Mouse (Mus musculus): ENCODE data around the gene Adamtsl4. TPM values are rescaled to one million over a fixed set of nuclear protein-coding genes. Genes with fewer than 3 reads are reported as not detected.
"Not testable (repeated sequence)": the region's sequence is repeated elsewhere in the genome, so short reads cannot be mapped to it uniquely, and the experiment has no call there.

Gene Adamtsl4
- polyA plus RNA-seq, 1 experiment from 2014 or later: 1.3 TPM

DNA sequence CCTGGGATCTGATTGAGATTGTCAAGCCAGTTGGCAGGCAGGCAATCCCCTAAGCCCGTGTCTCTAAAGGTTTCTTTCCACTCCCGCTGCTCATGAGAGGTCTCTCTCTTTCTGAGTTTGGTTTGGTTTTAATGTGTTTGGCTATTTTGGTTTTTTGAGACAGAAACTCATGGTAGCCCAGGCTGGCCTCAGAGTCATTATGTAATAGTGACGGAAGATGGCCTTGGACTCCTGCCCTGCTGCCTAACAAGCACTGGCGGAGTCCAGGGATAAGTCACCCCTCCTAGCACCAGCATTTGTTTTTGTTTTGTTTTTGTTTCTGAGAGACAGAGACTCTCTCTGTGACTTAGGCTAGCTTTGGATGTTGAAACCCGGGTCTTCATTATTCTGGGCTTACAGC is 32.3 kb downstream of the Adamtsl4 start:
- Histone ChIP-seq H3K4me2 (no peak overlapping the region), H3K9me3 (replicated peaks) (no peaks in the 10 kb centered on the region), H3K27me3 (replicated peaks) (no peaks in the 10 kb centered on the region), H3K36me3 (no peaks in the 10 kb centered on the region), H3K9ac (replicated peaks) (no peak overlapping the region), H3K4me1 (peaks cover 11% of the 10 kb centered on the region), H3K4me3 (replicated peaks) (no peak overlapping the region), H3K27ac (replicated peaks) (no peak overlapping the region)
- no peak for ATAC-seq (ENCODE audit: low FRiP score)
- WGBS: 92% methylated on average over 5 of the region's 5 CpGs

- not testable (repeated sequence) for H3K4me2 ChIP-seq; ATAC-seq (ENCODE audit: low FRiP score); H3K27ac ChIP-seq (replicated peaks); H3K4me3 ChIP-seq (replicated peaks); H3K4me1 ChIP-seq; H3K9me3 ChIP-seq (replicated peaks); H3K27me3 ChIP-seq (replicated peaks); H3K36me3 ChIP-seq; H3K9ac ChIP-seq (replicated peaks)
- WGBS: 90% methylated on average over 3 of the region's 3 CpGs
Measured at GRCm38 (mm10) chr3:95654371-95654770, 33.3 kb downstream of the Adamtsl4 start.

DNA sequence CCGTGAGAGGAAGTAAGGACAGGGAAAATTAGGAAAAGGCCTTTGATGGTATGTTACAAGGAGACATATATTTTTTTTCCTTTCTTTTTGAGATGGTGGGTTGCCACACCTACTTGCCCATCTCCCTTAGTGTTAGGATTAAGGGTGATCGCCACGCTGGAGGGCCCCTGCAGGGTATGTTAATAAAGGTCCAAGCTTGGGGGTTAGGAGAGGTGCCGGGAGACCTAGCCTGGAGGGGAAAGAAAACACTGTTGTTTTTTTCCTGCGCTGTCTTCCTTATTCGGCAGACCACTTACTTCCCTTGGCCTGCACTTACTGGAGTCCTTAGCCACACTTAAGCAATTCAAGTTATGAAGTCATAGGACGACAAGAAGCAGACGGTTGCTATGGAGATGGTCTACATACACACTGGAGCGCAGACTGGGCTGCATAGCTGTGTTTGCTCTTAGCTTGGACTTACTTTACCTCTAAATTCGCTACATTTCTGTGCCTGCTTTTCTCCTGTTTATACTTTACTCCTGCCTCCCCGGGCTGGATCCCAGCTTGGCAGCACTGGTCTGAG is 34.2 kb downstream of the Adamtsl4 start:
- no peak for ATAC-seq (ENCODE audit: low FRiP score)
- no peak overlapping the region for H3K4me2 ChIP-seq
- no peak overlapping the region for H3K27ac ChIP-seq (replicated peaks)
- H3K4me1 ChIP-seq: peaks cover 8% of the 10 kb centered on the region
- 36% methylated on average over 11 of the region's 11 CpGs for WGBS
- H3K9ac ChIP-seq (replicated peaks): no peak overlapping the region
- H3K4me3 ChIP-seq (replicated peaks): no peak overlapping the region
- no peaks in the 10 kb centered on the region for H3K27me3 ChIP-seq (replicated peaks)
- H3K36me3 ChIP-seq: no peaks in the 10 kb centered on the region
- H3K9me3 ChIP-seq (replicated peaks): no peaks in the 10 kb centered on the region

DNA sequence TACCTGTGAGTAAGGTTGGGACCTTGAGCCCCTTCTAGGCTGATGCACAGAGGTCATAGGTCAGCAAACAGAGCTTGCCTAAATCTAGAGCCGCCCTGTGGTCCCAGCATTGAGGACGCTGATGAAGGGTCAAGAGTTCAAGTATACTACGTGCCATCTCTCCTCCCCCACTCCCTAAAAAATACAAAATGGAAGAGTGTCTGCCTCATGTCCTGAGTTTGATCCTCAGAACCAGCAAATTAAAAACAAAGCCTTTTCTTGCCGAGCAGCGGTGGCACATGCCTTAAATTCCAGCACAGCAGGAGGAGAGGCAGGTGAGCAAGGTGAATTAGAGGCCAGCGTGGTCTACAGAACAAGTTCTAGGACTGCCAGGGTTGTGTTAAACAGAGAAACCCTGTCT is 34.8 kb downstream of the Adamtsl4 start:
- Histone ChIP-seq H3K9ac (replicated peaks) (no peak overlapping the region), H3K4me3 (replicated peaks) (no peak overlapping the region), H3K4me1 (peaks cover 5% of the 10 kb centered on the region), H3K27me3 (replicated peaks) (no peaks in the 10 kb centered on the region), H3K27ac (replicated peaks) (no peak overlapping the region), H3K9me3 (replicated peaks) (no peaks in the 10 kb centered on the region), H3K4me2 (no peak overlapping the region), H3K36me3 (no peaks in the 10 kb centered on the region)
- 35% methylated on average over 6 of the region's 6 CpGs for WGBS
- ATAC-seq (ENCODE audit: low FRiP score): no peak

DNA sequence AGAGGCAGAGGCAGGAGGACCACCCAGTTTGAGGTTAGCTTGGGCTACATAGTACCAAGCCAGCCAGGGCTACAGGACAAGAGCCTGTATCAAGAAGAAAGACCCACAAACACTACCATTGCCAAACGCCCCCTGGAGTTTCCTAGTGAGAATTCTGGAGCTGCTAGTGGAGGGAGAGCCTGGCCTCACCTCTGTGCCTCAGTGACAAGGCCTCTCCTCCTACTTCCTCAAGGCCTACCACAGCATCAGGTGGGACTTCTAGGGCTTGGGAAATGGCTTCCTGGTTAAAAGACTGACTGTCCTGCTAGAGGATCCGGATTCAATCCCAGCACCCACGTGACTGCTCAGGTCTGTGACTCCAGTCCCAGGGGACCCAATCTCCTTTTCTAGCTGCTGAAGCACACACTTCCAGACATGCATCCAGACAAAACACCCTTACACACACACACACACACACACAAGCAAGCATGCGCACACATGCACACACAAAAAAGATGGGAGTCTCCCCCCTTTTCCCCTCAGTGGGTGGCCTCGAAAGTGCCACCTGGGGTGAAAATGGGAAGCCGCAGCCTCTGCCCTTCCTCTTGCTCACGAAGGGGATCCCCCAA is 35.4 kb downstream of the Adamtsl4 start:
- no peak for ATAC-seq (ENCODE audit: low FRiP score)
- Histone ChIP-seq H3K4me2 (no peak overlapping the region), H3K4me1 (no peaks in the 10 kb centered on the region), H3K4me3 (replicated peaks) (no peak overlapping the region), H3K27ac (replicated peaks) (no peak overlapping the region), H3K9me3 (replicated peaks) (no peaks in the 10 kb centered on the region), H3K9ac (replicated peaks) (no peak overlapping the region), H3K27me3 (replicated peaks) (no peaks in the 10 kb centered on the region), H3K36me3 (no peaks in the 10 kb centered on the region)
- 67% methylated on average over 7 of the region's 7 CpGs for WGBS

DNA sequence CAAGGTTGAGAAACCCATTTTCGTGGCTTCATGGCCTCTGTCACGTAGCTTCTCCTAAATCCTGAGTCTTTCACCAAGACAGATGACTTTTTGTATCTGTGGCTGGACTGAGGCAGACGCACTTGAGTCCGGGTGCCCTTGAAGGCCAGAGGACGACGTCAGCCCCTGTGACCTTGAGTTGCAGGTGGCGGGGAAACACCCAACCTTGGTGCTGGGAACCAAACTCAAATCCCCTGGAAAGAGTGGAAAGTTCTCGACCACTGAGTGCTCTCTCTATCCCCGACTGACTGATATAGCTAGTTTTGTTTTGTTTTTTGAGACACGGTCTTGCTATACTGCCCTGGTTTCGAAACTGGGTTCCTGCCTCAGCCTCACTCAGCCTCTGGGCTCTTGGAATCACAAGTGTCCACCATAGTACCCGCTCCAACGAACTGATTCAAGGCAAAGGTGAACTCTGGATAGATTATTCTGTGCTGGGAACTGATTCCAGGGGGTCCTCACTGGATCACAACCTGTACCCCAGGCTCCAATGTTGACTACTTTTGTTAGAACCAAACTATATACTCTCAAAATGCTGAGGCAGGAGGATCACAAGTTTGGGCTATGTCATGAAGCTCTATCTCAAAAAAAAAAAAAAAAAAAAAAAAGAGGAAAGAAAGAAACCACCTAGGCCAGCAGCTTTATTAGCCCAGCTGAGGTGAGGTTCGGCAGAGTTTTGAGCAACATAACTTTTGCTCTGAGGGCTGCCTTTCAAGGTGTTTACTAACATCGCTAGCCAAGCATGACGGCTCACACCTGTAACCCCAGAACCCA is 36.1 kb downstream of the Adamtsl4 start:
- Histone ChIP-seq H3K27ac (replicated peaks) (no peak overlapping the region), H3K9ac (replicated peaks) (no peak overlapping the region), H3K4me3 (replicated peaks) (no peak overlapping the region), H3K9me3 (replicated peaks) (no peaks in the 10 kb centered on the region), H3K4me1 (no peaks in the 10 kb centered on the region), H3K36me3 (no peaks in the 10 kb centered on the region), H3K27me3 (replicated peaks) (no peaks in the 10 kb centered on the region), H3K4me2 (no peak overlapping the region)
- ATAC-seq (ENCODE audit: low FRiP score): no peak
- WGBS: 91% methylated on average over 16 of the region's 16 CpGs

GRCm38 (mm10) chr3:95651033-95651373 is 36.7 kb downstream of the Adamtsl4 start:
- Histone ChIP-seq H3K27me3 (replicated peaks) (no peaks in the 10 kb centered on the region), H3K4me1 (no peaks in the 10 kb centered on the region), H3K4me3 (replicated peaks) (no peak overlapping the region), H3K36me3 (no peaks in the 10 kb centered on the region), H3K9me3 (replicated peaks) (no peaks in the 10 kb centered on the region), H3K27ac (replicated peaks) (no peak overlapping the region), H3K4me2 (no peak overlapping the region), H3K9ac (replicated peaks) (no peak overlapping the region)
- no peak for ATAC-seq (ENCODE audit: low FRiP score)
- WGBS: 93% methylated on average over 3 of the region's 3 CpGs

- no peaks in the 10 kb centered on the region for H3K4me1 ChIP-seq
- WGBS: 76% methylated on average over 6 of the region's 6 CpGs
Measured at GRCm38 (mm10) chr3:95650276-95651032, 37.3 kb downstream of the Adamtsl4 start.

GRCm38 (mm10) chr3:95648016-95648415 is 39.7 kb downstream of the Adamtsl4 start:
- 95% methylated on average over 5 of the region's 5 CpGs for WGBS
- Histone ChIP-seq H3K9me3 (replicated peaks) (no peaks in the 10 kb centered on the region), H3K27ac (replicated peaks) (no peak overlapping the region), H3K4me2 (no peak overlapping the region), H3K9ac (replicated peaks) (no peak overlapping the region), H3K4me3 (replicated peaks) (no peak overlapping the region), H3K36me3 (no peaks in the 10 kb centered on the region), H3K27me3 (replicated peaks) (no peaks in the 10 kb centered on the region), H3K4me1 (no peaks in the 10 kb centered on the region)
- no peak for ATAC-seq (ENCODE audit: low FRiP score)

More at GRCm38 (mm10) chr3:95650276-95651032, 37.3 kb downstream of the Adamtsl4 start:
- ATAC-seq (ENCODE audit: low FRiP score): no peak
- no peaks in the 10 kb centered on the region for H3K9me3 ChIP-seq (replicated peaks)
- no peak overlapping the region for H3K4me3 ChIP-seq (replicated peaks)
- H3K4me2 ChIP-seq: no peak overlapping the region
- no peak overlapping the region for H3K9ac ChIP-seq (replicated peaks)
- H3K27me3 ChIP-seq (replicated peaks): no peaks in the 10 kb centered on the region
- no peaks in the 10 kb centered on the region for H3K36me3 ChIP-seq
- no peak overlapping the region for H3K27ac ChIP-seq (replicated peaks)

DNA sequence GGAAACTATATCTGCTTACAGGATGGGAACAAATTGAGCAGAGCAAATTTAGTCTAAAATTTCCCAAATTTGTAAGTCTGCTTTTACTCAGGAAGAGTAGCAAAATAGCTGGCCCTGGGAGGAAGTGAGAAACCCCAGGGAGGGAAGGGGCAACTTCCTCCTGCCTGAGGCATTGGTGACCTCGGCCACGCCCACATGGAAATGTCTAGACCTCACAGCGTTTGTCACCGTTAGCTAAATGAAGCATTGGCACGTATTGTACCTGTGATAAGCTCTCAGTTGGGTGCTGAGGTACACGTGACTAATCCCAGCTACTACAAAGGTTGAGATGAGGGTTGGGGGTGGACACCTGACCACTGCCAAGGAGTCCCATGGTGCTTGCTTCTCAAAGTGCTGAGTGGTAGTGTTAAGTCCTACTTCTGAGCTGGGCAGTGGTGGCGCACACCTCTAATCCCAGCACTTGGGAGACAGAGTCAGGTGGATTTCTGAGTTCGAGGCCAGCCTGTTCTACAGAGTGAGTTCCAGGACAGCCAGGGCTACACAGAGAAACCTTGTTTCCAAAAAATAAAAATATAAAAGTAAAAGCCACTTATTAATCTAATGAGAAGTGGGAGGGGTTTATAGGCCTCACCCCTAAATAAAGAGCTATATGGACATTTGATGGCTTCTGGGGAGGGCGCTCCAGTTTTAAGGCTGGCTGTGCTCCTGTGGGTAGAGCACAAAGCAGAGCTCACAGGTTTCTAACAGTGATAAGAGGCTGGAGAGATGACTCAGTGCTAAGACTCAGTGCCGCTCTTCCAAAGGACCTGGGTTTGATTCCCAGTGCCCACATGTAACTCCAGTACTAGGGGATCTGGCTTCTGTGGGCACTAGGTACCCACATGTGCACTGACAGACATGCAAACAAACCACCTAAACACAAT is 42.1 kb downstream of the Adamtsl4 start:
- H3K27ac ChIP-seq (replicated peaks): no peak overlapping the region
- no peaks in the 10 kb centered on the region for H3K36me3 ChIP-seq
- 72% methylated on average over 10 of the region's 10 CpGs for WGBS
- no peak overlapping the region for H3K4me2 ChIP-seq
- no peaks in the 10 kb centered on the region for H3K27me3 ChIP-seq (replicated peaks)
- no peak overlapping the region for H3K4me3 ChIP-seq (replicated peaks)
- ATAC-seq (ENCODE audit: low FRiP score): no peak
- no peak overlapping the region for H3K9ac ChIP-seq (replicated peaks)
- H3K9me3 ChIP-seq (replicated peaks): no peaks in the 10 kb centered on the region
- H3K4me1 ChIP-seq: no peaks in the 10 kb centered on the region

DNA sequence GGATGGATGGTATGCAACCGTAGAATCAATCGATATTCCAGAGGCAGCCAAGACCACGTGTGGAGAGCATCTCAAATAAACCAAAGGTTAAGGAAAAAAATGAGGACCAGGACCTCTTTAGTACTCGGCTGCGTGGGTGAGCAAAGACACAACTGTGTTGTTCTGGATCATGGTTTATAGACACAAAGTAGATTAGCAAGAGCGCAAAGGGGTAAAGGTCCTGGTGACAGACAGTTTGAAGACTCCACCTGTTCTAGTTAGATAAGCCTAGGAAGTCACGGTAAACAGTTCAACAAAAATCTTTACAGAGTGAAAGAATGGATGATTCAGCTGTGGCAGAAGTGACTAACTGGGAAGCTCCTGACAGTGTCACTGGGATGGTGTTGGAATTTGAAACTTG is 44.6 kb downstream of the Adamtsl4 start:
- ATAC-seq (ENCODE audit: low FRiP score): no peak
- H3K27ac ChIP-seq (replicated peaks): no peak overlapping the region
- H3K9ac ChIP-seq (replicated peaks): no peak overlapping the region
- H3K4me1 ChIP-seq: no peaks in the 10 kb centered on the region
- no peaks in the 10 kb centered on the region for H3K27me3 ChIP-seq (replicated peaks)
- H3K4me2 ChIP-seq: no peak overlapping the region
- WGBS: 93% methylated on average over 7 of the region's 7 CpGs
- H3K4me3 ChIP-seq (replicated peaks): no peak overlapping the region
- peaks cover 7% of the 10 kb centered on the region for H3K36me3 ChIP-seq
- H3K9me3 ChIP-seq (replicated peaks): no peaks in the 10 kb centered on the region
